Mouse (Mus musculus) embryonic fibroblast, embryonic 13.5 days (primary cell): ENCODE results near the gene Pik3r2.

Experiments
- CTCF ChIP-seq: IDR thresholded peaks from 2 replicates; pipeline ENCODE4 v1.5.1; 2011; ENCODE audit warnings: mild to moderate bottlenecking, control low read depth, low read length, moderate library complexity, borderline replicate concordance; ENCODE audit not compliant: insufficient read depth
- POLR2A ChIP-seq: IDR thresholded peaks from 2 replicates; pipeline ENCODE4 v1.6.1; 2011; ENCODE audit warnings: low read depth, mild to moderate bottlenecking, control low read depth, low read length, moderate library complexity

- no peak for TF ChIP-seq POLR2A
- TF ChIP-seq CTCF: no peak
These were observed 14.3 kb upstream of the Pik3r2 start for GRCm38 (mm10) chr8:70790846-70791245.
